Mouse (Mus musculus): ENCODE measurements around the gene Asz1.

Asz1 gene

GRCm38 (mm10) chr6:18108934-18109333, at the start of gene Asz1:
Gene Asz1, minus strand, starts transcription at chr6:18109061.
- DNase-seq (ENCODE audit: low spot score): no peak

GRCm38 (mm10) chr6:18153031-18153430, 44.2 kb upstream of the Asz1 start:
- no peak for DNase-seq (ENCODE audit: low spot score)

- no peak for DNase-seq (ENCODE audit: low spot score)
These were observed 26.4 kb upstream of the Asz1 start for GRCm38 (mm10) chr6:18135246-18135645.

- no peak for DNase-seq (ENCODE audit: low spot score)
These were observed 19.2 kb upstream of the Asz1 start for GRCm38 (mm10) chr6:18128059-18128458.

- no peak for DNase-seq (ENCODE audit: low spot score)
These were observed 18.5 kb upstream of the Asz1 start for GRCm38 (mm10) chr6:18127206-18127983.

- no peak for DNase-seq (ENCODE audit: low spot score)
These were observed 12.0 kb downstream of the Asz1 start for GRCm38 (mm10) chr6:18096861-18097260.

GRCm38 (mm10) chr6:18089098-18089497, 19.8 kb downstream of the Asz1 start:
- DNase-seq (ENCODE audit: low spot score): no peak

GRCm38 (mm10) chr6:18087160-18087804, 21.6 kb downstream of the Asz1 start:
- peak; percentile 6 for DNase-seq (ENCODE audit: low spot score)

GRCm38 (mm10) chr6:18078615-18079014, 30.2 kb downstream of the Asz1 start:
- DNase-seq (ENCODE audit: low spot score): peak; percentile 7

GRCm38 (mm10) chr6:18076986-18077385, 31.9 kb downstream of the Asz1 start:
- no peak for DNase-seq (ENCODE audit: low spot score)

GRCm38 (mm10) chr6:18076577-18076976, 32.3 kb downstream of the Asz1 start:
- no peak for DNase-seq (ENCODE audit: low spot score)

- DNase-seq (ENCODE audit: low spot score): no peak
These were observed 51.0 kb downstream of the Asz1 start for GRCm38 (mm10) chr6:18057899-18058298.

- DNase-seq (ENCODE audit: low spot score): no peak
These were observed 57.2 kb downstream of the Asz1 start for GRCm38 (mm10) chr6:18051702-18052101.

- DNase-seq (ENCODE audit: low spot score): no peak
These were observed 64.6 kb downstream of the Asz1 start for GRCm38 (mm10) chr6:18044299-18044698.

- DNase-seq (ENCODE audit: low spot score): no peak
These were observed 65.7 kb downstream of the Asz1 start for GRCm38 (mm10) chr6:18043172-18043571.

GRCm38 (mm10) chr6:18032271-18032670, 76.6 kb downstream of the Asz1 start:
- DNase-seq (ENCODE audit: low spot score): no peak

- peak; percentile 45 for DNase-seq (ENCODE audit: low spot score)
These were observed 77.3 kb downstream of the Asz1 start for GRCm38 (mm10) chr6:18031509-18032010.

GRCm38 (mm10) chr6:18030868-18031508, 77.9 kb downstream of the Asz1 start:
- no peak for DNase-seq (ENCODE audit: low spot score)

- DNase-seq (ENCODE audit: low spot score): no peak
These were observed 78.9 kb downstream of the Asz1 start, which contains the start of gene Wnt2 for GRCm38 (mm10) chr6:18029746-18030656. Gene Wnt2, minus strand, starts transcription at chr6:18030585.

GRCm38 (mm10) chr6:18024133-18024794, 84.6 kb downstream of the Asz1 start:
- no peak for DNase-seq (ENCODE audit: low spot score)

GRCm38 (mm10) chr6:18013346-18013745, 95.5 kb downstream of the Asz1 start:
- no peak for DNase-seq (ENCODE audit: low spot score)
